Mouse (Mus musculus): ENCODE results near the gene Tmem82. TPM values are rescaled to one million over a fixed set of nuclear protein-coding genes. Genes with fewer than 3 reads are reported as not detected.

The Tmem82 gene
- polyA plus RNA-seq, 1 experiment: 3.3 TPM

DNA sequence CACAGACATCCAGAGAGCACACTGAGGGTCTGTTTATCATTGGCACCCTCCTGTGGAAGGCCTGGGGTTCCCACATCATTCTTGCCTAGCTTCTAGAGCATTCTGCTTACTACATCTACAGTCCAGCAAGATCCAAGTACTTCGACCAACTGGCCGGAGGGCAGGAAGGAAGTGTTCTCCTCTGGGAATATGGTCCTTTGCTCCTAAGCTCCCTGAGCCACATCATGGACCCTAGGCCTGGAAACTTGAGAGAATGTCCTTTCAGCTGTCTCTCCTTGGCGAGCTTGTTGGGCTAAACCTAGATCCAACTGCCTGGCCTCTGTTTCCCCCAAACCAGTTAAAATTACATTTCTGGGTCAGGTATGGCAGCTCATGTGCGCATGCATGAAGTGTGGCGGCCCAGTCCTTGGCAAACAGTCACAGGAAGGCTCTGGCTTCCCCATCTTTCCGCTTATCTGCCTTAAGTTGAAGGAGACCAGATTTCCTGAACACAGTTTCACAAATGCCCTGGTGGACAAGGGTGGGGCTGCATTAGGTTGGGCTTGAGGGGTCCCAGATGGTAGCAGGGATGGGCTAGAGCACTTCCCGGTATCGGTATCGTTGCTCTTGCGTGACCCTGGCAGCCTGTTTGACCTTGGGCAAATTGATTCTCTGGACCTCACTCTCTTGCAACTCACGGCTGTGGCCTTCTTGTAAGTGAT is 15.8 kb downstream of the Tmem82 start:
- peaks cover 62% of the 10 kb centered on the region for H3K4me1 ChIP-seq (ENCODE audit: control insufficient read depth, insufficient read depth, low read length)
- no peak overlapping the region for H3K4me3 ChIP-seq (ENCODE audit: insufficient read depth, low read length)
- H3K27ac ChIP-seq (ENCODE audit: insufficient read depth, low read depth, low read length): no peak overlapping the region
- no peak for TF ChIP-seq CTCF (IDR thresholded peaks at IDR 0.05; ENCODE audit: low read depth, low read length)
- no peak for TF ChIP-seq POLR2A (IDR thresholded peaks at IDR 0.05; ENCODE audit: borderline replicate concordance, low read depth, low read length)

DNA sequence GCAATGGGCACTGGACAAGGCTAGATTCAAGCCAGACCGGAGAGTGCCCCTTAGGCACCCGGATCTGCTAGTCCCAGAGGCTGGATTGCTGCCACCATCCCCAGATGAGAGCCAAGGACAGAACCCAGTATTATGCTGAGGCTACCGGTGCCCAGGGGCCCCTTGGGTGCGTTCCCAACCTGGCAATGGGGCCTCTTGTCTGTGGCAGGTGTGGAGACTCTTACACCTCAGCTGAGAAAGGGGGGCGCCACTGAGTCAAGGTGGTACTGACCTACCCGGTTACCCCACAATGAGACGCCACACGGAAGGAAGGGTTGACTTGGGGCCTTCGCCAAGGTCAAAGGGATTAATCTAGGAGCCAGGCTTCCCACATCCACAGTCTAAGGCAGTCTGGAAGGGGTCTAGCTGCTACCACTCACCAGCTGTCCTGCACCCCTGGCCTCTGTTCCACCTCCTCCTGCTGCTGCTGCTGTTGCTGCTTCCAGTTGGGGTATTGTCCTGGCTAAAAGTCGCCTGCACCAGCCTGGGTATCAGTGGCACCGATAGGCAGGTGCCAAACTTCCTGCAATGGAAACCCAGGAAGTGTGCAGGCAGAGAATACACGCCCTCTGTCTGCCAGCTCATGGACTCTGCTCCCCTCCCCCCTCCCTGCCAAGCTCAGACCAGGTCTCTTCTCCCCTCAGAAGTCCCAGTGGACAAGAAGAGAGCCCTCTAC is 17.1 kb downstream of the Tmem82 start:
- Histone ChIP-seq H3K4me1 (ENCODE audit: control insufficient read depth, insufficient read depth, low read length) (peaks cover 56% of the 10 kb centered on the region), H3K27ac (ENCODE audit: insufficient read depth, low read depth, low read length) (no peak overlapping the region), H3K4me3 (ENCODE audit: insufficient read depth, low read length) (no peak overlapping the region)
- TF ChIP-seq POLR2A (IDR thresholded peaks at IDR 0.05; ENCODE audit: borderline replicate concordance, low read depth, low read length) (no peak), CTCF (IDR thresholded peaks at IDR 0.05; ENCODE audit: low read depth, low read length) (peak; percentile 19; the same call in 1 of the 2 replicates)

DNA sequence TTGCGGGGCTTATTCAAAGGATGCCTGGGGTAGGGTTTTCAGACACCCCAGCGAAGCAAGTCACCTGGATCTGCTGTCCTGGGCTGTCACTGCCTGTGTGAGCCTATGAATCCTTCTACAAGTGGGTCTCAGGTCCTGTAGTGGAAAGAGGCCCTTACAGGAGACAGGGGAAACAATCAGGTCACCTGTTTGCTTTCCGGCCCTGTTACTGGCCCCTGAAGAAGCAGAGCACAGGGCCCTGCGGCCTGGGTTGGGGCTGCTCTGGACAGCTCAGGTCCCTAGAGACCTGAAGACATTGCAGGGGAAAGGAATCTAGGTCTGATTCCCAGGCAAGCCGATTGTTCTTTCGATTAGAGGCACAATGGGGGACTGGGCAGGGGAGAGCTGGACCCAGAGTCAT is 18.1 kb downstream of the Tmem82 start:
- Histone ChIP-seq H3K4me1 (ENCODE audit: control insufficient read depth, insufficient read depth, low read length) (peaks cover 54% of the 10 kb centered on the region), H3K27ac (ENCODE audit: insufficient read depth, low read depth, low read length) (no peak overlapping the region)

DNA sequence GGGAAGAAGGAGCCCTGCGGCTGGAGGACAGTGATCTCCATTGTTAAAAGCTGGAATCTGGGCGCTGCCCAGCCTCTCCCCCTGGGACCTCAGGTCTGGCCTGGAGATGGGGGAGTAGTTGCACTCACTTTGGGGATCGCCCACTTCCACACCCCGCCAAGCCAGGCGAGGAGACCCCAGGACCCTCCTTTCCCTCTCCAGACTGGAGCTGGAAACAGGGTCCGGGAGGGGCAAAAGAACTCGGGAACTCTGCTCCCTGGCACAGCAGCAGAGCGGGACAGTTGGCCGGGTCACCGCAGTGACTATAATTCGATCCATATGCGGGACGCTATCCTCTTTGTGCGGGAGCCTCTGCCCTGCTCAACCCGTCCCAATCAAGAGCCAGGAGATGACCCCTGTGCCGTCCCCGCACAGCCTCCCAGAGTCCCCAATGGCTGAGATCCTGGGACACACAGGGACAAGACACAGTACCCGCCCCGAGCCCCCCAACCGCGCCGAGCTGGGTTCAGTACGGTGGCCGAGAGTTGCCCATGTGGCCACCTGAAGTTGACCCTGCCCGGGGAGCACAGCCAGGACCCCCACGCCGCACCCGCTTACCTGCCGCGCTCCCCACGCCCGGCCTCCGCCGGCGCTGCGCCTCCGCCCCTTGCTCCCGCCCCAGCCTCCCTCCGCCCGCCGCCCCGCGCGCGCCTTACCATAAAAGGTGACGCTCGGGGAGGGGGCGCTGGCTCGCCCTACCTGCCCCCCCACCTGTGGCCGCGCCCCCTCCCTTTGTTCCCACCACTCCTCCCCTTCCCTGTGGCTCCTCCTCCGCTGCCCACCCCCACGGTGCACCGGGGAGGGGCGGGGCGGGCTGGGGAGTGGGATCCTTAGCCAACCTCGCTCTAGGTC is 18.9 kb downstream of the Tmem82 start:
- TF ChIP-seq POLR2A (IDR thresholded peaks at IDR 0.05; ENCODE audit: borderline replicate concordance, low read depth, low read length): no peak
- TF ChIP-seq CTCF (IDR thresholded peaks at IDR 0.05; ENCODE audit: low read depth, low read length): no peak
- Histone ChIP-seq H3K27ac (ENCODE audit: insufficient read depth, low read depth, low read length) (no peak overlapping the region), H3K4me3 (ENCODE audit: insufficient read depth, low read length) (peak overlapping the region; percentile 8; the same call in 1 of the 2 replicates), H3K4me1 (ENCODE audit: control insufficient read depth, insufficient read depth, low read length) (peaks cover 50% of the 10 kb centered on the region)

More for the DNA sequence above, 18.1 kb downstream of the Tmem82 start:
- H3K4me3 ChIP-seq (ENCODE audit: insufficient read depth, low read length): no peak overlapping the region
- no peak for TF ChIP-seq POLR2A (IDR thresholded peaks at IDR 0.05; ENCODE audit: borderline replicate concordance, low read depth, low read length)

DNA sequence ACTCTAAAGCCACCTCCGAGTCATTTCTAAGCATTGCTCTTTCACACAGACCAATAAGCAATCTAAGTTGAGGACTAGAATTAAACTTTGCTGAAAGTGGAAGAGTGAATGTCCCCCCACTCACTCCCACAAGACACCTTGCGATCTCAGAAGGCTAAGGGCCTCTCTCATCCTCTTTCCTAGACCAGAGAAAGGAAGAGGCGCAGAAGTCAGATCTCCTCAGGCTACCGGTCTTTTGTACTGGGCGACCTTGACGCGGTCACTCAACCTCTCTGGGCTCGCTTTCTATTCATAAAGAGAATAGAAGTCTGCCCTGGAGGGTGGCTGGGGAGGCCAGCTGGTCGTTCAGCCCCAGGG is 19.6 kb downstream of the Tmem82 start:
- H3K4me1 ChIP-seq (ENCODE audit: control insufficient read depth, insufficient read depth, low read length): peaks cover 44% of the 10 kb centered on the region
- H3K4me3 ChIP-seq (ENCODE audit: insufficient read depth, low read length): no peak overlapping the region

DNA sequence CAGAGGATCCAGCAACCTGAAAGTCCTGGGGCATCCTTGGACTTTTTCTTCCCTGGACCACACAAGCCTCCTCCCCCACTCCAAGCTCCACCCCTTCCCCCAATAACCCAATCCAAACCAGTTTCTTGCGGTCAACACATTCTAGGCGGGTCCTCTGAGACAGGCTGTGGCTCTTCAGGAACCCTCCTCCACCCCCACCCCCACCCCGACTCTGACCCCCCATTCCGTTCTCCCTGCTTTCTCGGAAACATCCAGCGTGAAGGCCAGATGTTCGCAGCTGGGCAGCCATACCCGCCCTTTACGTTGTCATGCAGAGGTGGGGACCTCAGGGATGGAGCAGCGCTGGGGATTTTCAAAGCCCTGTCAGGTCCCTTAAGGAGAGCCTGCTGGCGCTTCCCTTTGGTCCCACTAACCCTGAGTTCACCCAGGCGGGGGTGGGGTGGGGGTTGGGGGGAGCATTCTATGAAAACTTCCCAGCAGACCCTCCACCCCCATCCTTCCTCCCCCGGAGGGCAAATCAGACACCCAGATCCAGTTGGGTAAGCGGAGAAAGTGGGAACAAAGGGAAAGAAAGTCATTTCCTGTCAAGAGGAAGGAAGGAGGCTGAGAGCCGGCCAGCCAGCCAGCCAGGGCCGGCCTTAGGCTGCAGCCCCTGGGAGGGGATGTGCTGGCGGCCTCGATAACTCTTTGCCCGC is 20.1 kb downstream of the Tmem82 start:
- Histone ChIP-seq H3K4me1 (ENCODE audit: control insufficient read depth, insufficient read depth, low read length) (peaks cover 39% of the 10 kb centered on the region), H3K4me3 (ENCODE audit: insufficient read depth, low read length) (no peak overlapping the region), H3K27ac (ENCODE audit: insufficient read depth, low read depth, low read length) (no peak overlapping the region)
- TF ChIP-seq CTCF (IDR thresholded peaks at IDR 0.05; ENCODE audit: low read depth, low read length) (no peak), POLR2A (IDR thresholded peaks at IDR 0.05; ENCODE audit: borderline replicate concordance, low read depth, low read length) (no peak)

More for the DNA sequence above, 19.6 kb downstream of the Tmem82 start:
- TF ChIP-seq CTCF (IDR thresholded peaks at IDR 0.05; ENCODE audit: low read depth, low read length): no peak
- TF ChIP-seq POLR2A (IDR thresholded peaks at IDR 0.05; ENCODE audit: borderline replicate concordance, low read depth, low read length): no peak
- H3K27ac ChIP-seq (ENCODE audit: insufficient read depth, low read depth, low read length): no peak overlapping the region

DNA sequence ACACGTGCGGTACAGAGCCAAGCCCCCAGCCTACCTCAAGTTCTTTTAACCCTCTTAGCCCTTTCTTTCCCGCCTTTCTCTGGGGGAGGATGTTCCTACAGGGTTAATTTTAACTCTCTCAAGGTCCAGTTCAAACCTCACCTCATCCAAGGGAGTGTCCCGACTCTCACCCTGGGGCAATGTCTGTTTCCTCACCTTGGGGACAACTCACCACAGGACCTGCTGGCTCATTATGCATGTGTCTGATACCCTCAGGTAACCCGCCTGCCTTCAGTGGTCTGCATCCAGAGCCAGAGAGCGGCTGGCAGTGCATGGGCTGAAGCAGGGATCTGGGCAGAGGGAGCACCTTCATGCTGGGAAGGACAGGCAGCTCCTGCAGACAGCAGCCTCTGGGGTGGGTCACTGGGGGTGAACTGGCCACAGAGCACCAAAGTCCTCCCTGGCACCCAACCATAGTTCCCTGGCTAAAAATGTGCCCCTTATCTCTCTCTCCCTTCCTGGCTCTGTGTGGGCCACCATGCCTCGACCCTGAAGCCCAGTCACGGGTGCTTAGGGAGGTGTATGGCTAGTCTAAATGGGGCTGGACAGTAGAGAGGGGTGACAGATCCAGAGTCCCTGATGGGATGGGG is 21.6 kb downstream of the Tmem82 start:
- Histone ChIP-seq H3K4me1 (ENCODE audit: control insufficient read depth, insufficient read depth, low read length) (peaks cover 24% of the 10 kb centered on the region), H3K4me3 (ENCODE audit: insufficient read depth, low read length) (no peak overlapping the region), H3K27ac (ENCODE audit: insufficient read depth, low read depth, low read length) (no peak overlapping the region)
- TF ChIP-seq POLR2A (IDR thresholded peaks at IDR 0.05; ENCODE audit: borderline replicate concordance, low read depth, low read length) (no peak), CTCF (IDR thresholded peaks at IDR 0.05; ENCODE audit: low read depth, low read length) (no peak)

DNA sequence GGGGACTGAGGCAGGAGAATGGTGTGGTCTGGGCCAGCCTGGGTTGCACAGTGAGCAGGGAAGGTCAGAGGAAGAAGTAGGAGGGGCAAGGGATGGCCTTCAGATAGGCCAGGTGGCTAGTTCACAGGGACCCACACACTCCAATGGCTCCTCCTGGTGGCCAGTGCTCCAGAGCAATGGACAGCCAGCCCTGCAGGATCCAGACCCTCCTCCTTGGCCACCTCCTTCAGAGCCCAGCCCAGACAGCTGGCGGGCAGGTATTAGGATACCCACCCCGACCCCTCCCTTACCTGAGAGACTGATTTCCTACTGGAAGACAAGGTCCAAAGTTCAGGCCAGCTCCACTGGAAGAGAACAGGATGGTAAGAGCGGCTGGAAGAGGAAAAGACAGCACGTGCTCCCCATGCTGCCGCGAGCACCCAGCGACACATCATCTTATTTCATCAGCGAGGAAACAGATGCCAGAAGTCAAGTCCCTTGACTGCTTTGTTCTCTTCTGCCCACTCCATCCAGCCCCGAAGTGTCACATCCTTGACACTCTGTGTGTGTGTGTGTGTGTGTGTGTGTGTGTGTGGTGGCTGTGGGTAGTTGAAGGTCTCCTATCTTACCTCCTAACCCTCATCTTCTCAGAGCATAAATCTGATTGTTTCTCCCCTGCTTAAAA is 22.7 kb downstream of the Tmem82 start:
- TF ChIP-seq POLR2A (IDR thresholded peaks at IDR 0.05; ENCODE audit: borderline replicate concordance, low read depth, low read length): no peak
- no peak for TF ChIP-seq CTCF (IDR thresholded peaks at IDR 0.05; ENCODE audit: low read depth, low read length)
- H3K27ac ChIP-seq (ENCODE audit: insufficient read depth, low read depth, low read length): no peak overlapping the region

More for the DNA sequence above, 22.7 kb downstream of the Tmem82 start:
- H3K4me1 ChIP-seq (ENCODE audit: control insufficient read depth, insufficient read depth, low read length): peaks cover 14% of the 10 kb centered on the region
- H3K4me3 ChIP-seq (ENCODE audit: insufficient read depth, low read length): no peak overlapping the region

All from bone marrow macrophage, adult 2 months (primary cell).